Mouse (Mus musculus) spleen, postnatal 36 days (tissue): ENCODE results near the gene Trub2.
A peak's percentile ranks its signal among the peaks of the same experiment; 100 is the strongest.

ENCODE experiments used
- DNase-seq, 2 experiments: peaks; one replicate each; pipeline ENCODE4 v3.0.0; 2022; ENCODE audit warnings: low spot score in 2 of 2, mixed read lengths in 1 of 2

The Trub2 gene

DNA sequence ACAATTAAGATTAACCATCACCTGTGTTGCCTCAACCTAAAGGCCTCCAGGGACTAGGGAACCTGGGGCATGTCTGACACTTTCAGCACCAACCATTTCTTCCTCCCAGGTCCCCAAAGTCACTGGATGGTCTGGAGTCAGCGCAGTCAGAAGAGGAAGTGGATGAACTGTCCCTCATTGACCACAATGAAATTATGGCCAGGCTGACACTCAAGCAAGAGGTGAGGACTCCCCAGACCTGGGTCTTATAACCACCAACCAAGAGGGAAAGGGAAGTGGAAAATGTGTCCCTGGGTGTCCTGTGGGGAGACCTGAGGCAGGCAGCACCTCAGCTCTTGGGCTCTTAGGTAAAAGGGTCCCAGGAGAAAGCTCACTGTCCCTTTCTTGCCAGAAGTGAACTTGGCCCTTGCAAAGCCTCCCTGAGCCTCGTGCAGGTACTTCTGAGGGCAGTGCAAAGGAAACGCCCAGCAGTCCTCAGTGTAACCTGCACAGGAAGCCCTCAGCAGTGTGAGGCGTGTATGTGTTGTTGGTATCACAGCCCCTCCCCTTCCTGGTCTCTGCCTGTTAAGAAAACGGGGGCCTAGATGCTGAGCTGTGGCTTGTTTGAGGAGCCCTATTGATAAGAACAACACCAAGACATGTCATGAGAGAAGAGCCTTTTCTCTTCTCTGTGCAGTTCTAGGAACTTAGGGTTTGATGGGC lies 63.5 kb downstream of the Trub2 start:
- peak in 1 of 2 experiments; percentile 29 for DNase-seq

DNA sequence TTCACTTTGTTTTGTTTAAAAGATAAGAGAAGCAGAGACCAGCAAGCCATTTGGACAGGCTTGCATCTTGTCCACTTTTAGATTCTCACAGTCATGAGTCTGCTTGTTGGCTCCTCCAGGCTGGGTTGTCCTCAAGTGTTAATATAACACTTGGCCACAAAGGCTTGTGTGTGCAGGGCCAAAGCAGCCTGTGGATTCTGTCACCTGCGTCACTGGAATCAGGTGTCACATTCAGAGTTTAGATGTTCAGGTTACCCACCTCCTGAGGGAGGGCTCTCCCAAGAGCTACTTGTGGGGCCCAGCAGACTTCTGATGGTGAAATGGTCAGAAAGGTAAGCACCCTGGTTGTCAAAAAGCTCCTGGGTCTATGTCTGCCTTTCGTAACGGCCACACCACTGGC lies 65.2 kb downstream of the Trub2 start:
- DNase-seq = no peak

DNA sequence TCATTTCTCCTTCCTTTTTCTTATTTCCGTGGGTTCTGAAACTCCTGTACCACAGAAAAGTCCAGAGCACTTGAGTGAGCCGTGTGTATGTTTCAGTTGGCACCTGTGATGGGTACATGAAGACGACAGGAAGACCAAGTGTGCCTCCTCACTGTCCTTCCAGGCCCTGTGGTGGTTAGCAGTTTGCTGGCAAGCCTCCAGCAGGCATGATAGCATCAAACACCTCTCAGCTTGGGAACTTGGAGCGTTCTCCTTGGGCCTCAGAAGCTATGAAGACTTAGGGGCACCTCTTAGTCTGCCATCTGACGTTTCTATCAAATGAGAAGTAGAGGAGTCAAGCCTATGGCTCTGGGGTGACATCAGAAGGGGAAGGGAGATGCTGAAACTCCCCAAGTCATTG lies 69.7 kb downstream of the Trub2 start:
- no peak for DNase-seq

DNA sequence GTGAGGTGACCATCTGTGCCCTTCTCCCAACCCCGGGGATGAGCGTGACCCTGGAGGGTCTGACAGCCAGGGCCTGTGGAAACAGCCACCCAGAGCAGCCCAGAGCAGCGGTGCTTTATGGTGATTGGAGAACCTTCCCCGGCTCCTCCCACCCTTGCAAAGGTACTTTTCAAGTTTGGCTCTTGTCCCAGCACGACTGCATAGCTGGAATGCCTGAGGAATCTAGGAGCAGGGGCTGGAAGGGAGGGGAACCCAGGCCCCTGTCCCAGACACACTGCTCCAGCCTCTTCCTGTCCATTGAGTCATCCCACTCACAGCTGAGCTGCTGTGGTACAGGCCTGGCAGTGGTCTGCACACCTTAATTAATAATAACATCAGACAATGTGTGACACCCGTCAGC lies 71.6 kb downstream of the Trub2 start:
- no peak for DNase-seq

DNA sequence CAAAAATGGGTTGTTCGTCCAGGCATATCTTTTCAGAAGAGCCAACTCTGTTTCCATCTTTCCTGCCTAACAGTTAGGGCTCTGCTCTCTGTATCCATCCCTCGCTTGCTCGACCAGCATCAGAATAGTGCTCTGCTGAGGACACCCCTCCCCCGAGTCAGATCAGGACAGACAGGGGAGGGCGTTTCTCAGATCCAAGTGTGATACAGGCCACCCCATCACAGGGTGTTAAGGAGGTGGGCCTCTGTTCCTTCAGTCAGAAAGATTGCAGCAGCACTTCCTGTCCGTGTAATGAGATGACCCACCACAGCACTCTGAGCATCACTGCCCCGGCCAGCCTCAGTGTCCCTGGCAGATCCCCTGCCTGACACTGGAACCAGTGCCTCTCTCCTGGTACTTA lies 72.2 kb downstream of the Trub2 start:
- DNase-seq = no peak

DNA sequence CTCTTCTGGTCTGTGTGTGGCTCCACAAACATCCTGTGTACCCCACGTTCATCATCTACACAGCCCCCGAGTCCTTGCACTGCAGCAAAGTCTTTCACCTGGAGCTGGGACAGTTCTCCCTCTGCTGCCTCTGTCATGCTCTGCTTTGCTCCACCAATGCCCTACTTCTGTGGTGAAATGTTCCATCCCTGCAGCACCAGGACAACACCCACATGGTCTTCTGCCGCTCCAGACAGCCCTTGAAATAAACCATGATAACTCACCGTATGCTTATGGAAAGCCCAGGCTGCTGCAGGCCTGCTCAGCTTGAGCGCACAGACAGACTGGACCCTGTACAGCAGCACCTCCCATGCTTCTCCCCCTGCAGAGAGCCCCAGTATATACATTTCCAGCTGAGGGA lies 74.2 kb downstream of the Trub2 start:
- no peak for DNase-seq

DNA sequence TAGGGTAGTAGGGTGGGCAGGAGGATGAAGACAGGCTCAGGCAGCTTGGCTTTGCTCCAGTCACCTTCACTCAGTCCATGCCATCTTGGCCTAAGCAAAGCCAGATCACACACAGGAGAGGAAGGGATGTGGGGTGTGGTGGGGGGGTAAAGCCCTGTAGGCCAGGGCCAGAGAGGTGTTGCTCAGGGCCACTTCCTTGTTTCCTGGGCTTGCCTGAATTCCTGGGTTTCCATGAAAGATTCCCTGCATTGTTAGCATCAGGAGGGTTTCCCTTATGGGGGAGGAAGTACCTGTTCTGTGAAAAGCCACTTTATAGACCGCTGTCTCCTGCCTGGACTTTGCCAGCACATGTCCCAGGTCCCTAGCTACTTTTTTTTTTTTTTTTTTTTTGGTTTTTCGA lies 74.8 kb downstream of the Trub2 start:
- DNase-seq = no peak

DNA sequence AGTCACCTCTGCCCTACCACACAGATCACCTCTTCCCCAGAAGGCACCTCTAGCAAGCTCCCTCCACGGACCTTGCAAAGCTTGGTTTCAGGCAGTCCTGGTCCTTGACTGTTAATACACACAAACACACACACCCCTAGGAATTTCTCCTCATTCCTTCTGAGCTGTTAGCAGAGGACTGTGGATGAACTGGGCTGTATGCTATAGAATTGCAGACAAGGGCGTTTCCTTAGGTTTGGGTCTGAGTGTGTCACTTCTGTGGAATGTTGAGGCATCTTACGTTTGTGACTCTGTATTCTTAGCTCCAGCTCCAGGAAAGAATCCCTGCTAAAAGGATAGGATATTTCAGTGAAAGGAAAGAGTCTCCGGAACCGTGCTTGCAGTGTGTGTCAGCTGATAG lies 76.4 kb downstream of the Trub2 start:
- DNase-seq = no peak
